Mouse (Mus musculus): Measurements from ENCODE around the gene Olfr1128.

DNA sequence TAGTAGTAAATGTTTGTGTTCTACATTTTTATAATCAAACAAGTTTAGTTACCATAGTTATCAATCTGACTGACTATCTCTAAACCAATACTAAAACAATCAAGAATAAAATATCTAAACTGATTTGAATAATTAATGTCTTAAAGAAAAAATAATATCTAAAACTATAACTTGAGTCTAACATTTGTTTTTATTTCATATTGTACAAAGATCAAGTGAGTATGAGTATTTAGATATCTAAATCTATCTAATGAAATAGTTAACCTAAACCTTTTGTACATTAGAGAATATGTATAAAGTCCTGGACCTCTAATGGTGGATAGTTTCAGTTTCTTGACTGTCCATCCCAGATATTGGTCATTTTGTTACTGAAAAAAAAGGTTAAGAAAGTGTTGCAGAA lies 13.8 kb downstream of the Olfr1128 start, which contains the start of gene Olfr153:
- no peak for TF ChIP-seq CTCF (IDR thresholded peaks at IDR 0.05; ENCODE audit: borderline replicate concordance, control insufficient read depth, extremely low read depth, insufficient read depth, low read length, poor library complexity)
- TF ChIP-seq POLR2A (IDR thresholded peaks at IDR 0.05; ENCODE audit: control insufficient read depth, extremely low read depth, insufficient read depth, low read length, poor library complexity): no peak
